Comparison of ENCODE assay signal across 8 mouse cellular contexts in genomic region chr1:41274573-41275270, GRCm38 (mm10).
DNase-seq lines count a peak whose midpoint lies in the region; ATAC-seq lines count a peak whose summit lies in the region.

No protein-coding gene starts in this region.

- H3K4me2 ChIP-seq in heart, embryonic 12.5 days: peak overlapping the region; percentile 67
- peak overlapping the region; percentile 55 for H3K4me2 ChIP-seq in forebrain, embryonic 13.5 days
- H3K4me2 ChIP-seq in limb, embryonic 12.5 days: peak overlapping the region; percentile 56

- no peaks in the 10 kb centered on the region for H3K36me3 ChIP-seq in heart, embryonic 12.5 days
- H3K36me3 ChIP-seq in forebrain, embryonic 13.5 days (ENCODE audit: poor library complexity, severe bottlenecking): no peaks in the 10 kb centered on the region
- no peaks in the 10 kb centered on the region for H3K36me3 ChIP-seq in limb, embryonic 12.5 days

- no peak for ATAC-seq in heart, embryonic 12.5 days (ENCODE audit: insufficient number of reproducible peaks, low FRiP score)
- peak; percentile 57 for ATAC-seq in forebrain, embryonic 13.5 days
- ATAC-seq in limb, embryonic 12.5 days (ENCODE audit: insufficient number of reproducible peaks, insufficient read depth, low FRiP score, low TSS enrichment, low read depth): no peak

- H3K9me3 ChIP-seq in heart, embryonic 12.5 days (replicated peaks): no peaks in the 10 kb centered on the region
- H3K9me3 ChIP-seq in forebrain, embryonic 13.5 days (replicated peaks): no peaks in the 10 kb centered on the region
- no peaks in the 10 kb centered on the region for H3K9me3 ChIP-seq in limb, embryonic 12.5 days

- WGBS in heart, embryonic 12.5 days: 4% methylated on average over 10 of the region's 10 CpGs
- 2% methylated on average over 10 of the region's 10 CpGs for WGBS in forebrain, embryonic 13.5 days
- WGBS in limb, embryonic 12.5 days: 4% methylated on average over 10 of the region's 10 CpGs

- peak overlapping the region; percentile 24 for H3K4me3 ChIP-seq in heart, embryonic 12.5 days
- peak overlapping the region; percentile 18; the same call in 1 of the 2 replicates for H3K4me3 ChIP-seq in forebrain, embryonic 13.5 days
- H3K4me3 ChIP-seq in limb, embryonic 12.5 days (replicated peaks): peak overlapping the region; percentile 18

- H3K27ac ChIP-seq in heart, embryonic 12.5 days (ENCODE audit: poor library complexity, severe bottlenecking): no peak overlapping the region
- peak overlapping the region; percentile 87 for H3K27ac ChIP-seq in forebrain, embryonic 13.5 days
- no peak overlapping the region for H3K27ac ChIP-seq in limb, embryonic 12.5 days

- H3K4me1 ChIP-seq in heart, embryonic 12.5 days (replicated peaks): peaks cover 10% of the 10 kb centered on the region
- H3K4me1 ChIP-seq in forebrain, embryonic 13.5 days: peaks cover 64% of the 10 kb centered on the region
- H3K4me1 ChIP-seq in limb, embryonic 12.5 days (replicated peaks): peaks cover 24% of the 10 kb centered on the region

- H3K27me3 ChIP-seq in heart, embryonic 12.5 days (replicated peaks): no peaks in the 10 kb centered on the region
- H3K27me3 ChIP-seq in forebrain, embryonic 13.5 days: no peaks in the 10 kb centered on the region
- H3K27me3 ChIP-seq in limb, embryonic 12.5 days: peaks cover 3% of the 10 kb centered on the region; the same call in 1 of the 2 replicates

- no peak for DNase-seq in heart, adult 9 months (ENCODE audit: low spot score in 2 of 2)
- peak; percentile 45 for DNase-seq in adrenal gland, postnatal 14 days
- peak; percentile 59 for DNase-seq in right cerebral cortex, postnatal 4 days
- DNase-seq in thymus, postnatal 36 days: no peak
- DNase-seq in cerebellum, adult 11 months: no peak

- H3K9ac ChIP-seq in heart, embryonic 12.5 days: peak overlapping the region; percentile 31; the same call in 1 of the 2 replicates
- peak overlapping the region; percentile 39; the same call in 1 of the 2 replicates for H3K9ac ChIP-seq in forebrain, embryonic 13.5 days
- H3K9ac ChIP-seq in limb, embryonic 12.5 days (replicated peaks): no peak overlapping the region

Comparison
In these comparisons a context has a peak if more than half of its experiments do, and no peak if none do; other contexts are left out.
1. DNase-seq: peak in adrenal gland, postnatal 14 days (single experiment) and right cerebral cortex, postnatal 4 days (single experiment); none in heart, adult 9 months (0 of 2), thymus, postnatal 36 days (0 of 2) and cerebellum, adult 11 months (single experiment).
2. Peak in every context shown above with its lines, with median percentiles within 50 percentile points of each other: H3K4me2 ChIP-seq and H3K4me3 ChIP-seq.